Mouse (Mus musculus): ENCODE measurements around the gene Dock9.
"Not testable (repeated sequence)": the region's sequence is repeated elsewhere in the genome, so short reads cannot be mapped to it uniquely, and the experiment has no call there.

Dock9 gene

DNA sequence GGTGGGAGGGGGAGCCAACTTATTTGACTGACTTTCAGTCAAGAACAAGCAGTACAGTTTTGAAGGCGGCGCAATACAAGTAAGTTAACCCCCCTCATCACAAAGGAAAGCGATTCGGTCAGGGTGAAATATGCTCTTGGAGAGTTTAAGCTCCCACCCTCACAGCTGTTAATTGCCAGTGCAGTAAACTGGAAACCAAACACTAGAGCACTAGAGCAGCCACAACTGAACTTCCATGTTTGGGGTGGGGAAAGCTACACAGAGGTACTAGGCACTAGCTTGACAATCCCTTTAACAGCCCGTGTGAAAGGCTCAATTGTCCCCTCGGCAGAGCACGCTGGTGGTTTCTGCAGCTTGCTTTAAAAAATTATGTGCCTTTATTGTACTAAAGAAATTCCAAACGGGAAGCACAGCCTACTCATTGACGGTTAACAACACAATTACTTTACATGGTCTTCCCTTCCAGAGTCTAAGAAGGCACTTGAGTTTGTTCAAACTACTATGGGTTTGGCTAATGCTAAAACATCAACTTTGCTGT lies 100.4 kb downstream of the Dock9 start:
- no peak for DNase-seq

DNA sequence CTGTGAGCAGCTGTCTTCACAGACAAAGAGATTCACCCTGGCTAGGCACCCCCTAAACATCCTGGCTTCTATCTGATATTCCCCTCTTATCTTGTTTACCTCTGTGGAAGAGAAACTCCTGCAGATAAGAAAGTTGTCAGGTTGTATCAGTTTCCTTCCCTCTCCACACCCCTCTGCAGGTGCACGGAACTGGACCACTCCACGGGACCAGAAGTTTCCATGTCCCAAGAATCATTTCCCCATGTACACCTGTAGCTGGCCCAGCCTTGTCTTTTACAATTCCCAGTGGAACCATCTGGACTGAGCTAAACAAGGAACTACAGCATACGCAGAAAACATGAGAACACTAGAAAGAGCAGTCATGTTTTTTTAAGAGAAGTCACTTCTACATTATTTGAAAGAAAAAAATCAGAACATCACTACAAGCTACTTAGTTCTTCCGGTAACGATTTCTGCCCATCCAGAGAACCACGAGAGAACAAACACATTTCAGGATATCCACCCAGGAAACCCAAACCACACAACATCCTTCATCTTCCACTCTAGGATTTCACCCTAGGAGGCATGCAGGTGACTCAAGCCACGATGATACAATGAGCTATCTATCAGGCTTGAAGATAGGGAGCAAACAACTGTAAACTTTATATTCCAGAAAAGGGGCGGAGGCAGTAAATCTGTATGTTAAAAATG lies 101.1 kb downstream of the Dock9 start:
- DNase-seq = no peak

GRCm38 (mm10) chr14:121694706-121695105 lies 102.9 kb downstream of the Dock9 start:
- DNase-seq = no peak

GRCm38 (mm10) chr14:121693991-121694594 lies 103.5 kb downstream of the Dock9 start:
- no peak for DNase-seq

- not testable (repeated sequence) for DNase-seq
Observed at GRCm38 (mm10) chr14:121689649-121690048, 108.0 kb downstream of the Dock9 start.

GRCm38 (mm10) chr14:121688175-121688574 lies 109.5 kb downstream of the Dock9 start:
- DNase-seq = no peak

DNA sequence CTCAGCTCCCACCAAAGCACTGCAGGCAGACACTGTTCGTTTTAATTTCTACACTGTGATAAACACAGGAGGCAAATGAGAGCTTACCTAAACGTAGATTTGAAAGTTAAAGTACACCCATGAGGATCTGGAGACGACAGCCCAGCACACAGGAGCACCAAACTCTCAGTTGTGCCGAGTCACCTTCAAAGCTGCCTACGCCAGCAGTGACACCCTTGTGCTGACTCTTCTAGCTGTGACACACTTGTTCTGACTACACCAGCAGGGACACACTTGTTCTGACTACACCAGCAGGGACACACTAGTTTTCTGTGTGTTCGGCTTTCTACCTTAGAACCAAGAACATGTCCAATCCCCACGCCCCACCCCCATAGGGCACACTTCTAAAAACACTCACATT lies 110.4 kb downstream of the Dock9 start:
- DNase-seq = no peak

GRCm38 (mm10) chr14:121678913-121679312 lies 118.7 kb downstream of the Dock9 start:
- no peak for DNase-seq

- DNase-seq = no peak
Observed at GRCm38 (mm10) chr14:121678445-121678844, 119.2 kb downstream of the Dock9 start.

GRCm38 (mm10) chr14:121676596-121677330 lies 120.9 kb downstream of the Dock9 start:
- DNase-seq = peak; percentile 57

GRCm38 (mm10) chr14:121676121-121676591 lies 121.5 kb downstream of the Dock9 start:
- DNase-seq = no peak

- no peak for DNase-seq
Observed at GRCm38 (mm10) chr14:121675579-121675978, 122.1 kb downstream of the Dock9 start.

- DNase-seq = no peak
Observed at GRCm38 (mm10) chr14:121675146-121675545, 122.5 kb downstream of the Dock9 start.

DNA sequence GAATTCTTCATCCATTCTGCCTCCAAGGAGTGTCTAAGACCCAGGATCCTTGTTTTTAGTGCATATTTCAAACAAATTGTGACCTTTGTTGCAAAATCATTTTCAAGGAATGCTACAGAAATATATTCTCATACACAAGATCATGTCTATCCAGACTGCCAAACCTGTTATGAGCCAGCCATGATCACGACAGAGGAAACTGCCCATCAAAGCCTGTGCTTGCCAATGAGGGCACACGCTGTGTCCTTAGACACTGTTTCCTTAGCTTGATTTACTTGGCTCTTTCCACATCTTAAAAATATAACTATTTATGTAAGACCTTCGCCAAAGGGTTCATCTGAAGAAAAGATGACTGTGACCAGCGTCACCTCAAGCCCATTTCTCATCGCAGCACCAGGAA lies 127.6 kb downstream of the Dock9 start:
- no peak for DNase-seq

- DNase-seq = no peak
Observed at GRCm38 (mm10) chr14:121666641-121667274, 130.9 kb downstream of the Dock9 start.

GRCm38 (mm10) chr14:121665693-121666273 lies 131.9 kb downstream of the Dock9 start:
- DNase-seq = no peak

DNA sequence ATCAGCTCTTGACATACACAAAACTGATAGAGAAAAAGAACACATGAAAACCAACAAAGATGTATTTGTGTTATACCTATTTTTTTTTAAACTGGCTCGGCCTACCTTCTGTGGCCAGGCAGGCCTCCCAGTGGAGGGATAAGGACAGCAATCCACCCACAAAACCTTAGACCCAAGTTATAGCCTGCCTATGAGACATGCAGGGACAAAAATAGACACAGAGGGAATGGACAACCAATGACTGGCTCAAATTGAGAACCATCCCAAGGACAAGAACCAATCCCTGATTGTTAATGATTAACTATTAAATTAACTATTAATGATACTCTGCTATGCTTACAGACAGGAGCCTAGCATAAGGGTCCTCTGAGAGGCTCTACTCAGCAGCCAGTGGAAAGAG lies 133.7 kb downstream of the Dock9 start:
- DNase-seq = no peak

DNA sequence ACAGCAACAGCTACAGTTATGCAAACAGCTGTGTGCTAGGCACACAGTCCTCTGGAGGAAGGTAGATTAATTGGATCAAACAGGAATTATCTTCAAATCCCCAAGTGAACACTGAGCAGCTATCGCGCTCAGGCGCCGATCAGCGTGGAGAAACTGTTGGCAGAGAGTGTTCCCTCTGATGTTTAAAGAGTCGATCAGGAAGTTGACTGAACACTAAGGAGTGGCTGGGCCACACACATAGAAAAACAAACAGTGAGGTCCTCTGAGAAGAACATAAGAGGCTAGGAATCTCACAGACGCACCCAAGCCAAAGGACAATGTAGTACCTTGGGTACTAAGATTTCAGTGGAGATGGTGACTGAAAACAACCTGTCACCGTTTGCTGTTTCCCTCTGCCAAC lies 136.7 kb downstream of the Dock9 start:
- DNase-seq = no peak

DNA sequence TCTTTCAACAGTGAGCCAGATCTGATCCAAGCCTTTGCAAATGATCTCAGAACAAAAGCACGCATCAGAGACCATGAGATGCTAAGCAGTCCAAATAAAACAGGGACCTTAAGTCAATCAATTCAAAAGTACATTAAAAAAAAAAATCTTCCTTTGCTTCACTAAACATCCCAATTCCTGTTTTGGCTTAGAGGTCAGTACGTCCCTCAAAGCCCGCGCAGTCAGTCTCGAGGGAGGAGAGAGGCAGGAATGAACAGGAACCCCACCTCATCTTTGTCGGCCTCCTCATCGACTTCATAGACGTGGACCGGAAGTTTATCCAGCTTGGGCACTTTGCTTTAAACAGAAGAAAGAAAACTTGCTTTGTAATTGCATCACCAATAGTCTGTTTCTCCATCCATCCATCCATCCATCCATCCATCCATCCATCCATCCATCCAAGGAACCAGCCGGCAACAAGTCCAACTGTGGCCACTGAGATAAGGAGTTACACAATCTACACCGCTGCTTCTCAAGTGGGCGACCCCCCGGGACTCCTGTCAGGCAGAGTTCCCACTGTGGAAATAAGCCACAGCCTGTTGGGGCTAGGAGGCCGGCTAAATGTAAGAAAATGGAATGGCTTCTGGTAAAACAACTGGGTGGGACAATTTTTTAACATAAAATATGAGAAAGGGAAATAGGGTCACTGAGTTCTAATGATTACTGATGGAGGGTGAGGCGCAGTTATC lies 137.3 kb downstream of the Dock9 start:
- no peak for DNase-seq

DNA sequence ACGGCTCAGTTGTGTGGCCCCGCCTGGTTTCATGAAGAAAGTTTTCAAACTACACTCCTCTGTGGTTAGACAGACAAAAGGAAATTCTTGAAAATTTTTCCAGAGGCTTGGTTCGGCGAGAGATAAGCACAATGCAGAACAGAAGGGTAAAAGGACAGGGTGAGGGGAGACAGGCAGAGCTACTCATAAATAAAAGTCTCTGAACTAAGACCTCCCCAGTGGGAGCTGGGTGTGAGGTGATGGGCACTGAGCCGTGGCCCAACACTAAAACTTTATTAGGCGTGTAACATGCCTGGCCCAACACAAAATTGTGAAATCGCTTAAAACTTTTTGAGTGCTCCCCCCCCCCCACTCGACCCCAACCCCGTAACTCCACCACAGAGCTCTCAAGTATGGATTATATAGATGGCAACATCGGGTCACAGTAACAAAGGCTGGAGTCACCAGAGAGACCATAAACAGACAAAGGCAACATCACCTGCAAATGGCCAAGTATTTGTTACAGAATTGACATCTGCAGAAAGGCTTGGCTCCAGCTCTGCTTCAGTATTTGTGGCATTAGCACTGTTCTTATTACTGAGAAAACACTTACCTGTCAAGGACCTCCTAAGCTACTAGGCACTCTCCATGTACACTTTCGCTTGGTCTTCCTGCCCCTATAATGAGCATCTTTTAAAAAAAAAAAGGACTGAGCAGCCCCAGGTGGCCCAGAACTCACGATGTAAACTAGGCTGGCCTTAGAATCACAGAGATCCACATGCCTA lies 138.4 kb downstream of the Dock9 start:
- DNase-seq = no peak

DNA sequence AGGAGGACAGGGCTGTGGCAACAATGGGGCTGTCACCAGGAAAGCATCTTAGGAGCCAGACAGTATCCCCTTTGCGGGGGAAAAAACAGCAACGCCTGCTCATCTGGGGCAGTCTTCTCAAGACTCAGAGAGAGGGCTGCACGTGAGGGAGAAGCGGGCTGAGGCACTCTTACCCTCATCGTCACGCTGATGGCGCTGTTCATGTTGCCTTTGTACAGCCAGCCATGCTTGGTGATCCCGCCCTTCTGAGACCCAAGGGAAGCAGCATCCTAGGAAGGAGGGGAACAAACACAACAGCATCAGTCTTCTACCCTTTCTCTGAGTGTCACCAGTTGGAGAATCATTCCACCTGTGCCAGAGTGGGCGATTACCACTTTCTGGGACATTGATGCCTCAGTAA lies 139.1 kb downstream of the Dock9 start:
- DNase-seq = no peak

Measured in cerebellum, adult 9-10 months (tissue).